Mouse (Mus musculus): Measurements from ENCODE around the gene Plxna1. TPM values are rescaled to one million over a fixed set of nuclear protein-coding genes. Genes with fewer than 3 reads are reported as not detected.
A peak's percentile ranks its signal among the peaks of the same experiment; 100 is the strongest.

Plxna1 gene
- polyA plus RNA-seq, 1 experiment from 2014 or later: 13.4 TPM

DNA sequence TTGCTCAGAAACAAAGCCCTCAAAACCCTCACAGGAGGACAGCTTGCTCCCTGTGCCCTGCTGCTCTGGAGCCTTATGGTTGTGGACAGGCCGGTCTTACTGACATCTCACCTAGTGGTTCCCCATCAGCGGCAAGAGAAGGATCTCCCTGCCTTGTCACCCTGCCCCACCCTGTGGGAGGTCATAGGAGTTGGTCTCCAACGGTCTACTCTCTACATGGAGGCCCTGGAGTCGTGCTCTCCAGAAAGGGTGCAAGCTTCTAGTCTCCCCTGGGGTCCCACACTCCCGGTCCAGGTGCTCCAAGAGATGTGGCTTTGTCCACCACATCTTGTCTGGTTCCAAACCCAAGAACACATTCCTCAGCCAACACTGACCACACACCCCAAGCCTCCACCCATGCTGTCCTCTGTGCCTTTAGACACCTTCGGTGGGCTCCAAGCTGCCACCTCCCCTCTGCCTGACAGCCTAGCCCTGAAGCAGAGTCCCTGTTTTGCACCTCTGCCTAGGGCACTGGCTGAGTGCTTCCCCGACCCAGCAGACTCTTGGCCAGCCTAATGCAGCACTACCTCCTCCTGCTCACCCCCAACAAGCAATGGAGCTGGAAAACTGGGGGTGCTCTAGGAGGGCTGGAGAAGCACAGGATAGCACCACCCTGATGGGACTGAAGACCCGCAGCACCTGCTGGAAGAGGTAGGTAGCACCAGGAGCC lies 1.6 kb downstream of the Plxna1 start:
- H3K27me3 ChIP-seq (replicated peaks): peaks cover 17% of the 10 kb centered on the region
- no peaks in the 10 kb centered on the region for H3K9me3 ChIP-seq (replicated peaks)
- WGBS: 50% methylated on average over 8 of the region's 8 CpGs
- H3K27ac ChIP-seq (ENCODE audit: poor library complexity, severe bottlenecking): no peak overlapping the region
- H3K4me1 ChIP-seq (replicated peaks): peaks cover 41% of the 10 kb centered on the region
- H3K4me3 ChIP-seq: peak overlapping the region; percentile 99
- H3K9ac ChIP-seq: peak overlapping the region; percentile 98
- peak; percentile 1; the same call in 1 of the 2 replicates for ATAC-seq (ENCODE audit: insufficient number of reproducible peaks, low FRiP score)
- H3K36me3 ChIP-seq: peaks cover 15% of the 10 kb centered on the region
- H3K4me2 ChIP-seq: peak overlapping the region; percentile 96

DNA sequence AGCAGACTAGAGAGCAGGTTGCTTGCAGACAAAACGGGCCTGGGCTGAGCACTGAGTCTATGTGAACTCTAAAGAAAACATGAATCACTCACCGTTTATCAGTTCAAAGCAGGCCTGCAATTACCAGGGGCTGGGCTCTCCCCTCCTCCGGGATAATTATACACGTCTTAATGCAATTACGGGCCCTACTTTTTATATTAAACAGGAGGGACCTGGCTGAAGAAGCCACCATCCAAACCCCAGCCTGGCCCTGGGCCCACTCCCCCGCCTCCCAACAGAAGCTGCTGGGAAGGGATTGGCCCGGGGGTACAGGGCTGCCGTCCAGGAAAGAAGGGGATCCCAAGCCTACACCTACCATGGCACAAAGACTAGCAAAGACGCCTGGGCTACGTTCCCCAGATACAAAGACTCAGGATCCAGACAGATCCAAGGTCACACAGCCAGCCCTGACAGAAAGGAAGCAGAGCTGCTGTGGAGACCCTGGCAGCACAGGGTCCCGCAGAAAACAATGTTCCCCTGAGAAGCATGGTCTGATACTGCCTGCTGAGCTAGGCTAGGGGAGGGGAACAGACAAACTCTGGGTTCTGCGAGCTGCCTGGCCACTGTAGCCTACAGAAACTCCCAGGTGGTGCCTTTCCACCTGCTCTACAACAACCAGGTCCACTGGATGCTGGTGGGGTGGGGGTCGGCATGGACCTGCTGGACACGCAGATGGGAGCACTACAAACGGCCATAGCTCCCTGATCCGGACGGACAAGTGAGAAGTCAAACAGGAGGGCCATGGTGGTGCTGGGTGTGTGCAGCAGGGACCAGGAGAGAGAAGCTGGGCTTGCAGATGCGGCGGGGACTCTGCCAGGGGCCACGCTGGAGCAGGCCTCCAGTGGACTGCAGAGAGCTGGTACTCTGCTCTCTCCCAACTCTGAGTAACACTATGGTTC lies 2.4 kb downstream of the Plxna1 start:
- H3K9ac ChIP-seq: peak overlapping the region; percentile 98; the same call in 1 of the 2 replicates
- no peak for ATAC-seq (ENCODE audit: insufficient number of reproducible peaks, low FRiP score)
- WGBS: 63% methylated on average over 20 of the region's 20 CpGs
- no peaks in the 10 kb centered on the region for H3K9me3 ChIP-seq (replicated peaks)
- no peak overlapping the region for H3K4me3 ChIP-seq
- H3K4me1 ChIP-seq (replicated peaks): peaks cover 43% of the 10 kb centered on the region
- peaks cover 18% of the 10 kb centered on the region for H3K36me3 ChIP-seq
- H3K4me2 ChIP-seq: peak overlapping the region; percentile 96
- no peak overlapping the region for H3K27ac ChIP-seq (ENCODE audit: poor library complexity, severe bottlenecking)
- peaks cover 17% of the 10 kb centered on the region for H3K27me3 ChIP-seq (replicated peaks)

DNA sequence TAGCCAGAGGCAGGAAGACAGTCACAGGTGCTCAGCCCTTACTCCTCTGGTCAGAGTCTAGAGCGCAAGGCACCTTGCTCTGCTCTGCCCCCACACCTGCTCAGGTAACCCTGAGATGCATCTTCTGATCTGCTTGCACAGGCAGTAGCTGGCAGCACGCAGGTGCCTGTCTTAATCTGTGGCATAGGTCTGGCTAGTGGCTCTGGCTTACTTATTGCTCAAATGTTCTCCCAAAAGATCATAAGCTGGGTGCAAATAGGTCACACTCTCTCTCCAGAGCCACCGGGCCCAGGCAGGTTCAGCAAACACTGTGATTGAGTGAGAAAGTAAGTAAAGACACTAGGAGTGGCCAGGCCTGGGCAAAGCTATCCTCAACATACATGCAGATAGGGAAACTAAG lies 3.2 kb downstream of the Plxna1 start:
- no peak for ATAC-seq (ENCODE audit: insufficient number of reproducible peaks, low FRiP score)
- peaks cover 13% of the 10 kb centered on the region for H3K27me3 ChIP-seq (replicated peaks)
- WGBS: 92% methylated on average over 3 of the region's 3 CpGs
- H3K9ac ChIP-seq: 0 out of 2 replicates have a peak overlapping the region, but pooled peaks have one; percentile 5
- peaks cover 26% of the 10 kb centered on the region for H3K36me3 ChIP-seq
- no peak overlapping the region for H3K27ac ChIP-seq (ENCODE audit: poor library complexity, severe bottlenecking)
- H3K4me2 ChIP-seq: no peak overlapping the region
- peaks cover 51% of the 10 kb centered on the region for H3K4me1 ChIP-seq (replicated peaks)
- no peaks in the 10 kb centered on the region for H3K9me3 ChIP-seq (replicated peaks)
- no peak overlapping the region for H3K4me3 ChIP-seq

DNA sequence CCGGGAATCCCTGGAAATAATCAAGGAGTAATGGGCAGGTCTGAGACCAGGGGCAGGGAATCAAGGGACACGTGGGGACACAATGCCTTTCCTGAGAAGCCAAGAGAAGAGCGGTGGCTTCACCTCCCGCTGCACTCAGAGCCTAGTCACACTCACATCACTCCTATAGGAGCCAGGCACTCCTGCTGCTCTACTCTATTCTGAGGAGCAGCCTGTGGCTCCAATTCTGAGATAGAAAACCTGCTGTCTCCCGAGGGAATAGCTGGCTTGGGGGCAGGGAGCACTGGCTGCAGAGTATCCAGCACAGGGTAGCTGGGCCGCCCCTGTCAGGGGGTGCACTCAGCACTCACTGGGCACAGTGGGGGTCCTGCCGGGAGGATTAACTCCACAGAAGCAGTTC lies 6.8 kb downstream of the Plxna1 start:
- H3K9ac ChIP-seq: peak overlapping the region; percentile 27; the same call in 1 of the 2 replicates
- peaks cover 41% of the 10 kb centered on the region for H3K36me3 ChIP-seq
- H3K27ac ChIP-seq (ENCODE audit: poor library complexity, severe bottlenecking): no peak overlapping the region
- no peaks in the 10 kb centered on the region for H3K9me3 ChIP-seq (replicated peaks)
- WGBS: 63% methylated on average over 7 of the region's 7 CpGs
- H3K4me3 ChIP-seq: no peak overlapping the region
- H3K4me1 ChIP-seq (replicated peaks): peaks cover 73% of the 10 kb centered on the region
- ATAC-seq (ENCODE audit: insufficient number of reproducible peaks, low FRiP score): no peak
- H3K4me2 ChIP-seq: no peak overlapping the region
- no peaks in the 10 kb centered on the region for H3K27me3 ChIP-seq (replicated peaks)

DNA sequence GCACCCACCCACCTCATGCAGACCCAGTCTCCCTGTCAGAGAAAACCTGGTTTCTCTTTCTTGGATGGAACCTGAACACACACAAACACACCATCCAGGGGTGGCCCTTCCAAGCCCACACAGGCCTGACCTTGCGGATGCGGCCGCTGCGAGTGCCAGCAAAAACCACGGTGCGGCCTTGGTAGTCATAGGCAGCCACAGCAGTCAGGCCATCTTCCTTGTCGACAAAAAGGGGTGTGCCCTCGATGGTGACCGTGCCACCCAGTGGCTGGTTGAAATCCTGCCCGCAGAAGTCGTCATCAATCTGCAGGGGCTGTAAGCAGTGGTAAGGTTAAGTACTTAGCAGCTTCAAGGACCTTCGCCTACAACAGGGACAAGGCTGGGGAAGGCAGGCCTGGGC lies 7.7 kb downstream of the Plxna1 start:
- no peak overlapping the region for H3K27ac ChIP-seq (ENCODE audit: poor library complexity, severe bottlenecking)
- H3K9me3 ChIP-seq (replicated peaks): no peaks in the 10 kb centered on the region
- no peak overlapping the region for H3K4me2 ChIP-seq
- ATAC-seq (ENCODE audit: insufficient number of reproducible peaks, low FRiP score): no peak
- H3K4me1 ChIP-seq (replicated peaks): peaks cover 73% of the 10 kb centered on the region
- no peak overlapping the region for H3K4me3 ChIP-seq
- 84% methylated on average over 12 of the region's 12 CpGs for WGBS
- H3K9ac ChIP-seq: 0 out of 2 replicates have a peak overlapping the region, but pooled peaks have one; percentile 36
- H3K27me3 ChIP-seq (replicated peaks): no peaks in the 10 kb centered on the region
- H3K36me3 ChIP-seq: peaks cover 43% of the 10 kb centered on the region

DNA sequence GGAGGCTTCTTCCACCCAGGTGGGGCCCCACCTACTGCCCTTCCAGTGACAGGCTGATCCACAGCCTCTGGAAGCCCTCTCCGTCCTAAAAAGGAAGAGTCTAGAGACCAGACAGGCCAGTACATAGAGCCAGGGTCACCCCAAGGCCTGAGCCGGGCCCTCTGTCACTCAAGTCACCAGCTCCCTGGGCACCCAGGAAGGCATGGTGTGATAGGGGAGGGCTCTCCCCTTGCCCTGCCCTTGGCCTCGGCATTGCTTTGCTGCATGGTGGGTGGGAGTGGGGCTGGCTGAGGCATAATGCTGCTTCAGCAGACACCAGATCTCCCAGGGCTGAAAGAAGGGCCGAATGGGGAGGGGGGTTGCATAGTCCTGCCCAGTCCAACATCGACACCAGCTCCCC lies 8.3 kb downstream of the Plxna1 start:
- H3K27me3 ChIP-seq (replicated peaks): no peaks in the 10 kb centered on the region
- H3K9ac ChIP-seq: 0 out of 2 replicates have a peak overlapping the region, but pooled peaks have one; percentile 36
- H3K4me2 ChIP-seq: no peak overlapping the region
- peaks cover 49% of the 10 kb centered on the region for H3K36me3 ChIP-seq
- WGBS: 71% methylated on average over 5 of the region's 5 CpGs
- H3K9me3 ChIP-seq (replicated peaks): no peaks in the 10 kb centered on the region
- H3K4me1 ChIP-seq (replicated peaks): peaks cover 73% of the 10 kb centered on the region
- H3K4me3 ChIP-seq: no peak overlapping the region
- ATAC-seq (ENCODE audit: insufficient number of reproducible peaks, low FRiP score): no peak
- no peak overlapping the region for H3K27ac ChIP-seq (ENCODE audit: poor library complexity, severe bottlenecking)

DNA sequence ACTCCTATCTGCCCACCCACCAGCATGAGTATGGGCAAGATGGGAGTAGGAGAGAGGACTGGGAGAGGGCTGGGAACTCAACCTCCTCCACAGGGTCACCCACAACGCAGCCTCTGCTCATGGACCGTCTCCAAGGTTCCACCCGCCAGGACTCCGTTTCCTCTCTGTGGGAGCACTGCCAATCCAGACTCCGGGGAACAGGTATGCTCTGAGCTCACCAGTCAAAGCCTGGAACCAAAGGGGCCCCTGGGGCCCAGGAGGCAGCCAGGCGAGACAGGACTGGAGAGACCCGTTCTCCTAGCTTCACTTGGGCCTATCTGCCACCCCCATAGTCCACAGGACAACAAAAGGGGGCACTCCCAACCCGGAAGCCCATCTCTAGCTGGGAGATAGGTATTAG lies 9.3 kb downstream of the Plxna1 start:
- ATAC-seq (ENCODE audit: insufficient number of reproducible peaks, low FRiP score): no peak
- Histone ChIP-seq H3K9ac (no peak overlapping the region), H3K4me3 (no peak overlapping the region), H3K4me2 (no peak overlapping the region), H3K27ac (ENCODE audit: poor library complexity, severe bottlenecking) (no peak overlapping the region), H3K36me3 (peaks cover 58% of the 10 kb centered on the region), H3K27me3 (replicated peaks) (no peaks in the 10 kb centered on the region), H3K9me3 (replicated peaks) (no peaks in the 10 kb centered on the region), H3K4me1 (replicated peaks) (peaks cover 74% of the 10 kb centered on the region)
- 68% methylated on average over 8 of the region's 8 CpGs for WGBS

DNA sequence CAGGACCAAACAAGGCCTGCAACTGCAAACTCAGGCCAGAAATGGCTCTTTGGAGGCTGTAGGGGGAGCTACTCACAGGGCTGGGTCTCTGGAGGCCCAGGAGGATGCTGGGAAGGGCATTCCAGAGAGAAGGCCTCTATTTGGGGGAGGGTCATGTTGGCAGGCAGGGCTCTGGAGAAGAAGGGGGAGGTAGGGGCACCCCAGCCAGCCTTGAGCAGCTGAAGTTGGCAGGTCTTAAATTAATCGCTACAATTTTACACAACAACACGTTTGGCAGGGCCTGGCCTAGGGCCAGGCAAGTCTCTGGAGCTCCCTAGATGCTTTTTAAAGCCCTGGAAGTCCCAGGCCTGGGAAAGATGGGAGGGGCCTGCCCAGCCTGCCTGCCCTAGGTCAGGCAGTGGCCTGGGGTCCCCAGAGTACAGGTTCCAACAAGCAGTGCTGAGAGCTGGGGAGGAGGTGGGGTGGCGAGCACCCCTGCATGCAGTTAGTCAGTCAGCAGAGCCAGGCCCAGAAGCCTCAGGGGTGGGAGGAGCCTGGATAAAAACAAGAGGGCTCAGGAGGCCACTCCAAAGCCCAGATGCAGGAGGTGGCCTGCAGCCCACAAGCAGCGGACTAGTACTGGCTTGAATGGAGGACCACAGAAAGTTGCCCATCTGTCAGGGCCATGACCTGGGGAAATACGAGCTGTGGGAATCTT lies 10.8 kb downstream of the Plxna1 start:
- H3K27me3 ChIP-seq (replicated peaks): no peaks in the 10 kb centered on the region
- peaks cover 73% of the 10 kb centered on the region for H3K4me1 ChIP-seq (replicated peaks)
- WGBS: 29% methylated on average over 5 of the region's 5 CpGs
- peak overlapping the region; percentile 76 for H3K27ac ChIP-seq (ENCODE audit: poor library complexity, severe bottlenecking)
- H3K9me3 ChIP-seq (replicated peaks): no peaks in the 10 kb centered on the region
- H3K4me3 ChIP-seq: no peak overlapping the region
- H3K9ac ChIP-seq: peak overlapping the region; percentile 50; the same call in 1 of the 2 replicates
- H3K4me2 ChIP-seq: no peak overlapping the region
- ATAC-seq (ENCODE audit: insufficient number of reproducible peaks, low FRiP score): peak; percentile 49
- peaks cover 59% of the 10 kb centered on the region for H3K36me3 ChIP-seq

DNA sequence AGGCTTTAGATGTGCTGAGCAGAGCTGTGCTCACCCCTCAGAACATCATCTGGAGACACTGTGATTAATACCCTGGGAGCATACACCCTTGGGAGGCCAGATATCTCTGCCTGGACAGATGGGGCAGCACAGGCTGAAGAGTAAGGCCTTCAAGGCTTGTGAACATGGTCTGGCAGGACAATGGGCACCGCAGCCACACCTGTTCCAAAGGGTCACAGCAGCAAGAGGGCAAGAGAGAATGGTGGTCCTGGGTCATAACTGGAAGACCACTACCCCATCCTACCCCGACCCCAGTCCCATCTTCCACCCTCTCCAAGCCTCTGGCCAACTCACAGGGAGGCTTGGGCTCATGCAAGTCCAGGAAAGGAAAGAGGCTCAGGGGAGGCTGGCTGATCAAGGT lies 11.9 kb downstream of the Plxna1 start:
- Histone ChIP-seq H3K36me3 (peaks cover 50% of the 10 kb centered on the region), H3K4me2 (no peak overlapping the region), H3K27me3 (replicated peaks) (no peaks in the 10 kb centered on the region), H3K9me3 (replicated peaks) (no peaks in the 10 kb centered on the region), H3K4me3 (no peak overlapping the region), H3K27ac (ENCODE audit: poor library complexity, severe bottlenecking) (peak overlapping the region; percentile 33), H3K4me1 (replicated peaks) (peaks cover 75% of the 10 kb centered on the region), H3K9ac (no peak overlapping the region)
- WGBS: 83% methylated on average over 2 of the region's 2 CpGs
- no peak for ATAC-seq (ENCODE audit: insufficient number of reproducible peaks, low FRiP score)

DNA sequence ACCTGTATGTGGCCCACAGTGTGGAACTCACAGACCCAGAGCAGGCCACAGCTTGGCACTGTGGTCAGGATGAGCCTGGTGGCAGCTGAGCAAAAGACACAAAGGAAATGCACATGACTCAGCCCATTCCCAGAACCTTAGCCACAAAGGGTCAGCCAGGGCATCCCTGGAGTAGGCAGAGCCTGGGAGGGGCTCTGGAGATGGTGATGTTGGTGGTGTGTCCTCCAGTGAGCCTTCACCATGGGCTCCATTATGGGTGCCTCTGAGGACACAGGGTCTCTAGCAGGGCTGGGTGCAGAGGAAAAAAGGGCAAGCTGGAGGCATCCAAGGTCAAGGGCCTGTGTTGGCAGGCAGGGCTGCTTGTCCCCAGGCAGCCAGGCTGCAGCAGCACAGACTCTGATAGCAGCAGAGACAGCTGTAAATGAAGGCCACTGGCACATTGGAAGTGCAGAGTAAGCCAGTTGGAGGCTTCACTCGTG lies 12.3 kb downstream of the Plxna1 start:
- WGBS: 54% methylated on average over 1 of the region's 1 CpGs
- no peak overlapping the region for H3K9ac ChIP-seq
- peaks cover 49% of the 10 kb centered on the region for H3K36me3 ChIP-seq

More for the DNA sequence above, 12.3 kb downstream of the Plxna1 start:
- peak overlapping the region; percentile 33 for H3K27ac ChIP-seq (ENCODE audit: poor library complexity, severe bottlenecking)
- peaks cover 79% of the 10 kb centered on the region for H3K4me1 ChIP-seq (replicated peaks)
- H3K9me3 ChIP-seq (replicated peaks): no peaks in the 10 kb centered on the region
- no peak overlapping the region for H3K4me2 ChIP-seq
- H3K4me3 ChIP-seq: no peak overlapping the region
- no peaks in the 10 kb centered on the region for H3K27me3 ChIP-seq (replicated peaks)
- no peak for ATAC-seq (ENCODE audit: insufficient number of reproducible peaks, low FRiP score)
